Mouse (Mus musculus): ENCODE results near the gene Usp32.

Gene Usp32

GRCm38 (mm10) chr11:84979351-84979750 is 160.6 kb downstream of the Usp32 start:
- DNase-seq (ENCODE audit: low read depth): no peak

DNA sequence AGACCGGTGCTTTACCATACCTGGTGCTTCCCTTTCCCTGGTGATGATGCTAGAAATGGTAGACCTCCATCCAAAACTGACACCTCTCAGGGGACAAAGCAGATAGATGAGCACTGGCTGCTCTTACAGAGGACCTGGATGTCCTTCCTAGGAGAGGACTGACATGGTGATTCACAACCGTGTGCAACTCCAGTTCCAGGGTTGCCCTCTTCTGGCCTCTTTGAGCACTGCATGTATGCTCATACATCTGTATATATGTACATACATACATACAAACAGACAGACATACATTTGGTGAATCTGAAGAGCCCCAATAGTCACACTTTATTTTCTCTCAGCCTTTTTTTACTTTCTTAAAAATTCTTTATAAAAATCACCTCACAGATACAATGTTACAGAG is 161.8 kb downstream of the Usp32 start:
- peak; percentile 7 for DNase-seq (ENCODE audit: low read depth)

DNA sequence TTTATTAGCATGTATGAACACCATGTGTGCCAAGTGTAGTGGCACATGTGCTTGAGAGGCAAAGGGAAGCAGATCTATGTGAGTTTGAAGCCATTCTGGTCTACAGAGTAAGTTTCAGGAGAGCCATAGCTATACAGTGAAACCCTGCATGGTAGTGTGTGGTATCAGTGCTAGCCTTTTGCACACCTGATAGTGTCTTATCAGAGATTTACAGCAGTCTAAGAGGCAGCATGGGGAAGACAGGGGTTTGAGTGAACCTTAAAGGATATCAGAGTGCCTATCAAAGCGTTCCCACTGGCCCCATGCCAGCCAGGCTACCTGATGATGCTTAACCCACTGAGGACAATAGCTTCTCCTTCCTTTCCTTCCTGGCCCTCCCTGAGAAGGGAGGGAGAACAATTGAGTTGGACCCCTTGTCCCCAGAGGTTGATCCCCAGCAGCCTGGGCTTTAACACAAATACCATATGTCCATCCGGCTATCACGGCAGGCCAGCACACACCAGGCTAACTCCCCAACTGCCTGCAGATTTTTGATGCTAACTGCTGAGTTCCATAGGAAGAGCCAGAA is 162.5 kb downstream of the Usp32 start:
- no peak for DNase-seq (ENCODE audit: low read depth)

GRCm38 (mm10) chr11:84976706-84977105 is 163.3 kb downstream of the Usp32 start:
- DNase-seq (ENCODE audit: low read depth): no peak

DNA sequence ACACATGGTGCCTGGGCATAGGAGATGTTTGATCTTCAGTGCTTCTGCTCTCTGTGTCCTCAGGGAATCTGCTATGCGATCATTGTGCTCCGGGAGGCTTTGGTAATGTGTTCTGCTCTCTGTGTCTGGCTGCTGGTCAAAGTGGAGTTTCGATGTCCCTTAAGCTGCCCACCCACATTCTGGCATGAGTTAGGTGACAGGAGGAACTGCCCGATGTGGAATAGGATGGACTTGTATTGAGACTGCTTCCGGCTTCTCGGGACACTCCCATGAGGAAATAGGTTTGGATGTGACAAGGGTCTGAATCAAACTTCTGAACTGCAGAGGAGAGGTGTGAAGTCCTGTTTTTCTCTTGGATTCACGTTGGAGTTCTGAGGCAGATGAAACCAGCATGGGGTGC is 165.4 kb downstream of the Usp32 start:
- no peak for DNase-seq (ENCODE audit: low read depth)

- no peak for DNase-seq (ENCODE audit: low read depth)
Observed at GRCm38 (mm10) chr11:84973661-84974060, 166.3 kb downstream of the Usp32 start.

- no peak for DNase-seq (ENCODE audit: low read depth)
Observed at GRCm38 (mm10) chr11:84972067-84972466, 167.9 kb downstream of the Usp32 start.

GRCm38 (mm10) chr11:84968775-84969174 is 171.2 kb downstream of the Usp32 start:
- no peak for DNase-seq (ENCODE audit: low read depth)

GRCm38 (mm10) chr11:84968309-84968708 is 171.7 kb downstream of the Usp32 start:
- no peak for DNase-seq (ENCODE audit: low read depth)

GRCm38 (mm10) chr11:84967113-84967512 is 172.8 kb downstream of the Usp32 start:
- DNase-seq (ENCODE audit: low read depth): no peak

- DNase-seq (ENCODE audit: low read depth): no peak
Observed at GRCm38 (mm10) chr11:84966696-84967095, 173.3 kb downstream of the Usp32 start.

DNA sequence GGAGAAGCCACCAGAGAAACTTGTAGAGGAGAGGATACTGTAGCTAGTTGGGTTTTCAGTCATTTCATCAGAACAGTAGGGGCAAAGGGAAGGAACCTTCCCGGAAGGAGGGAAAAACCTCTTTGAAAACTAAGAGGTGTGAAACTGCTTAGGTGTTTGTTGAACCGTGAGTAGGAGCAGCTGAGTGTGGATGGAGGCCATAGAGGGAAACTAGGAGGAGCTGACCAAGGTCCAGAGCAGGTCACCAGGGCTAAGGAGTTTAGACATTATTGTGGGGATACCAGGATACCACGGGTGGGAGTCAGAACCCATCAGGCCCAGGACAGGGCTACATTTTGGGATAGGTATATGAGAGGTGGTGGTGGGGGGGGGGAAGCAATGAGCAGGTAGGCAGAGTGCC is 176.4 kb downstream of the Usp32 start:
- DNase-seq (ENCODE audit: low read depth): no peak

DNA sequence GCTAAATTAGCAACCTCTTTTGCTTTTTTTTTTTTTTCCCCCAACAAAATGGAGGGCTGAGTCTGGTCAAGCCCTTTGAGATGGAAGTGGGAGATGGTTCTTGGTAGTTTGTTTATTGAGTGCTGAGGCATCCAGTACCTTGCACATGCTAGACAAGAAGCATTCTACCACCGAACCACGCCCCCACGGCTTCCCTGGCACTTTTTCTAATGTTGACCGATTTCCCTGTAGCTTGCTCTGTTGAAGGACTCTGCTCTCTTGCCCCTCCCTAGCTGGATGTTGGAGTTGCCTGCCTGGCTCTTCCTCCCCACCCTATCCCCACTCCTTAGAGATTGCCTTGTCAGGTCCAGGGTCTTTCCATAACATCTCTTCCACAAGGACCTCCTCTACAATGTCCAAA is 177.4 kb downstream of the Usp32 start:
- no peak for DNase-seq (ENCODE audit: low read depth)

GRCm38 (mm10) chr11:84961571-84961970 is 178.4 kb downstream of the Usp32 start:
- DNase-seq (ENCODE audit: low read depth): no peak

- DNase-seq (ENCODE audit: low read depth): no peak
Observed at GRCm38 (mm10) chr11:84960780-84961179, 179.2 kb downstream of the Usp32 start.

GRCm38 (mm10) chr11:84960291-84960690 is 179.7 kb downstream of the Usp32 start:
- no peak for DNase-seq (ENCODE audit: low read depth)

GRCm38 (mm10) chr11:84959701-84960181 is 180.2 kb downstream of the Usp32 start:
- no peak for DNase-seq (ENCODE audit: low read depth)

DNA sequence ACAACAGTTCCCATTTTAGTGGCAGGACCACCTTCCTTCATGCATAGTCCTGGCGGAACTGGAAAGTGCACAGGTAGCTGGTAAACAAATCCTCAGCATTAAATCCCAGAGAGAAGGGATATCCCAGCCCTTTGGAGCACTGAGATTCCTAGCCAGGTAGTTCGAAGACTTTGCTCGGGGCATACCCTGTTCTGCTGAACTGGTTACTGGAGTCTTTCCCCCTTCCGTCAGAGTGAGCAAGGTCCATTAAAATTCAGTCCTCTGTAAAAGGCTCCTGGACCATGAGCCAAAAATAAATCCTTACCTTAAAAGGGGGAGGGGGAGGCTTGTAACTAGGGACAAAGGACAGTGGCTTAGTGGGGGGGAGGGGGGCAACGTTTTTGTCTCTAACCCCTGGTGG is 180.8 kb downstream of the Usp32 start:
- DNase-seq (ENCODE audit: low read depth): no peak

DNA sequence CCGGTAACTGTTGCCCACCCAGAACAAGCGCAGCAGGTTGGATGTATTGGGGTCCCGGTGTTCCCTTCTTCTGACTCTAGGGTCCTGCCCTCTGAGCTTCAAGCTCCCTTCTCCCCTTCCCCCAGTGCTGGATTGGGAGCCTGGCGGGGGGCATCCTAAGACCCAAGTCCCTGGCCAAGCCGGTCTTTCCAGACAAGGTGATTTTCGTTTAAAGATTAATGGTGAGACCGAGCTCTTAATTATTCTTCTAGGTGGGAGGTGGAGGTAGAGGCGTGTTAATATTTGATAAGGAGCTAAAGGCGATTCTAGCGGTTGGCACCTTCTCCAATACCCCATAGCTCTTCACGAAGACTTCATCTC is 181.7 kb downstream of the Usp32 start:
- DNase-seq (ENCODE audit: low read depth): no peak

- DNase-seq (ENCODE audit: low read depth): no peak
Observed at GRCm38 (mm10) chr11:84957591-84958270, 182.2 kb downstream of the Usp32 start, which contains the start of gene Car4. Gene Car4 (plus strand): TSS chr11:84957786.

DNA sequence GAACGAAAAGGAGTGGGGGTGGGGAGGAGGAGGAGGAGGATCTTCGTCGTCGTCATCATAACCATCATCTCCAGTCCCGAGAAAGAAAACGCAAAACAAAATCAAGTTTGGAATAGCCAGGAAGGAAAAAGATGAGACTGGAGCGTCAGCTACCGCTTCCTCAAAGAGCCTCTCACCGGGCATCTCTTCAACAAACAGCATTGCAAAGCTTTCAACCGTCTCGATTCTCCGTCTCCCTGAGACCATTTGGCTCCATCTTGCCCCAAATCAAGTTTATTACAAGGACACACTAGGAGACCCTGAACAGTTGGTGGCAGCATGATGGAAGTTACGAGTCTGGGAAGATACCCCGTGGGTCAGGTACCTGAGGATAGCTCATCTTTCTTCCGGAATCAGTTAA is 182.8 kb downstream of the Usp32 start:
- no peak for DNase-seq (ENCODE audit: low read depth)

DNA sequence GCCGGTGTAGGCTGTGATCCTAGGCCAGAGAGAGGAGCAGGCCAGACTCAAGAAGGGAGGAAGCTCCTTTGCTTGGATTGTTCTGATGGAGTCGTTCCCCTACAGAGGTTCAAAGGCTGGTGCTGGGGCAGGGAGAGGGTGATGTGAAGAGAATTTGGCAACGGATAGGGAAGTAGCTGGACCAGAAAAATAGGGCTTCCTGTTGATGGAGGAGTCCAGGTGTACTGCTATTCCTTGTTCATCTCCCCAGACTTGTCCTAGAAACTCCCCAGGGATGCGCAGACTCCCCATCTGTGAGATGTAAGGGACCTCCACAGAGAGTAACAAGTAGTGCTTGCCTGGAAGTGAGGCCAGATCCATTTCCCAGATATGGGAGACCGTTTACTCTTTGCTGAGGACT is 183.6 kb downstream of the Usp32 start:
- DNase-seq (ENCODE audit: low read depth): no peak

GRCm38 (mm10) chr11:84952611-84953010 is 187.3 kb downstream of the Usp32 start:
- no peak for DNase-seq (ENCODE audit: low read depth)

GRCm38 (mm10) chr11:84948526-84948925 is 191.4 kb downstream of the Usp32 start:
- DNase-seq (ENCODE audit: low read depth): no peak

Data from naive thymus-derived CD4-positive, alpha-beta T cell, adult 2 months (primary cell).